Mouse (Mus musculus): Measurements from ENCODE around the gene Ncor2.

Gene Ncor2

GRCm38 (mm10) chr5:125143114-125143872, 35.7 kb downstream of the Ncor2 start:
- DNase-seq, result no peak

- DNase-seq, result no peak
Observed at GRCm38 (mm10) chr5:125141916-125142315, 37.1 kb downstream of the Ncor2 start.

GRCm38 (mm10) chr5:125141525-125141880, 37.5 kb downstream of the Ncor2 start:
- DNase-seq, result no peak

- DNase-seq, result peak; percentile 100
Observed at GRCm38 (mm10) chr5:125140832-125141524, 38.0 kb downstream of the Ncor2 start.

- DNase-seq, result peak; percentile 82 to 86
Observed at GRCm38 (mm10) chr5:125140151-125140699, 38.8 kb downstream of the Ncor2 start.

GRCm38 (mm10) chr5:125139669-125140068, 39.4 kb downstream of the Ncor2 start:
- DNase-seq, result no peak

- no peak for DNase-seq
Observed at GRCm38 (mm10) chr5:125138841-125139430, 40.1 kb downstream of the Ncor2 start.

- DNase-seq, result no peak
Observed at GRCm38 (mm10) chr5:125137672-125138285, 41.2 kb downstream of the Ncor2 start.

GRCm38 (mm10) chr5:125136996-125137671, 41.9 kb downstream of the Ncor2 start:
- peak in 1 of 2 experiments; percentile 69 for DNase-seq

GRCm38 (mm10) chr5:125136296-125136995, 42.6 kb downstream of the Ncor2 start:
- DNase-seq, result no peak

GRCm38 (mm10) chr5:125134795-125135468, 44.1 kb downstream of the Ncor2 start:
- peak; percentile 78 to 81 for DNase-seq

GRCm38 (mm10) chr5:125134391-125134790, 44.6 kb downstream of the Ncor2 start:
- no peak for DNase-seq

- no peak for DNase-seq
Observed at GRCm38 (mm10) chr5:125133651-125134050, 45.4 kb downstream of the Ncor2 start.

- peak in 1 of 2 experiments; percentile 60 for DNase-seq
Observed at GRCm38 (mm10) chr5:125132566-125133260, 46.3 kb downstream of the Ncor2 start.

GRCm38 (mm10) chr5:125132069-125132468, 47.0 kb downstream of the Ncor2 start:
- no peak for DNase-seq

- no peak for DNase-seq
Observed at GRCm38 (mm10) chr5:125130406-125130805, 48.6 kb downstream of the Ncor2 start.

- DNase-seq, result peak in 1 of 2 experiments; percentile 57
Observed at GRCm38 (mm10) chr5:125128939-125129385, 50.1 kb downstream of the Ncor2 start.

- DNase-seq, result no peak
Observed at GRCm38 (mm10) chr5:125127920-125128319, 51.1 kb downstream of the Ncor2 start.

GRCm38 (mm10) chr5:125127426-125127825, 51.6 kb downstream of the Ncor2 start:
- peak in 1 of 2 experiments; percentile 44 for DNase-seq

- DNase-seq, result no peak
Observed at GRCm38 (mm10) chr5:125125966-125126464, 53.0 kb downstream of the Ncor2 start.
